Mouse (Mus musculus) testis, adult 2 months (tissue): ENCODE data around the gene Xdh. TPM values are rescaled to one million over a fixed set of nuclear protein-coding genes. Genes with fewer than 3 reads are reported as not detected.
A peak's percentile ranks its signal among the peaks of the same experiment; 100 is the strongest.

Experiments
- H3K27ac ChIP-seq: fragments of 200-500 bp; 2 replicates; pipeline ENCODE4 v1.5.1; 2012; ENCODE audit warnings: low read depth, low read length; ENCODE audit not compliant: control insufficient read depth, insufficient read depth
- H3K27me3 ChIP-seq: fragments of 200-500 bp; 2 replicates; pipeline ENCODE4 v1.6.1; 2012; ENCODE audit warnings: mild to moderate bottlenecking, low read length, moderate library complexity; ENCODE audit not compliant: control insufficient read depth, insufficient read depth
- H3K36me3 ChIP-seq: fragments of 200-500 bp; 2 replicates; pipeline ENCODE4 v1.6.1; 2012; ENCODE audit warnings: mild to moderate bottlenecking, low read length; ENCODE audit not compliant: control insufficient read depth, insufficient read depth
- H3K4me1 ChIP-seq: fragments of 200-500 bp; 2 replicates; pipeline ENCODE4 v1.6.1; 2012; ENCODE audit warnings: low read length; ENCODE audit not compliant: control insufficient read depth, insufficient read depth
- H3K4me3 ChIP-seq: fragments of 200-500 bp; 2 replicates; pipeline ENCODE4 v1.5.1; 2012; ENCODE audit warnings: low read depth, mild to moderate bottlenecking, low read length, moderate library complexity, mixed read lengths; ENCODE audit not compliant: control insufficient read depth
- CTCF ChIP-seq: fragments of 200-500 bp; IDR thresholded peaks from 2 replicates; pipeline ENCODE4 v1.5.1; 2012; ENCODE audit warnings: low read depth, mild to moderate bottlenecking, inconsistent platforms, low read length, moderate library complexity; ENCODE audit not compliant: control insufficient read depth, insufficient read depth, insufficient replicate concordance
- POLR2A ChIP-seq: fragments of 200-500 bp; IDR thresholded peaks from 2 replicates; pipeline ENCODE4 v1.6.1; 2012; ENCODE audit warnings: low read depth, mild to moderate bottlenecking, inconsistent platforms, low read length, moderate library complexity; ENCODE audit not compliant: control insufficient read depth
- polyA plus RNA-seq: library from polyadenylated mRNA; depleted of rRNA; stranded (reverse); fragments of >200 nt; gene quantifications from 2 replicates; pipeline ENCODE4 v1.2.3, GENCODE M21; 2012

Gene Xdh
- polyA plus RNA-seq, 1 experiment: 3.3 TPM

DNA sequence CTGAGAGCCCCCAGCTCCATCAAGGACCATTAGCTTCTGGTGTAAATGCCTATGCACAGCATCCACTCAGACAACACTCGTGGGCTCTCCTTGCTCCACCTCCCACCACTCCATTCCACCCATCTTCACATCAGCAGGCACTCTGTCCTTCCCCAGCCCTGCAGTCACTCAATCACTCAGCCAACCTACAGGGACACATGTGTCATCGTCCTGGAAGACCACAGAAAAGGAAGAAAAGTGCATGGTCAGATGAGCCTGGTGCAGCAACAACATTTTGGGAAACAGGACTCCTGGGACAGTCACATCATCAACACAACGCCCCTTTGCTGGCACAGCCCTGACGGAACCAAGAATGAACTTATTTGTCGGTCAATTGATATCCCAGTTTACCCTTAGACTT, 974 bp upstream of the Xdh start:
- Histone ChIP-seq H3K4me3 (no peak overlapping the region), H3K27me3 (no peaks in the 10 kb centered on the region), H3K36me3 (no peaks in the 10 kb centered on the region), H3K4me1 (no peaks in the 10 kb centered on the region), H3K27ac (no peak overlapping the region)
- no peak for TF ChIP-seq POLR2A

GRCm38 (mm10) chr17:73949498-73949897, 498 bp downstream of the Xdh start:
- Histone ChIP-seq H3K4me3 (peak overlapping the region; percentile 51), H3K27ac (peak overlapping the region; percentile 45; the same call in 1 of the 2 replicates), H3K4me1 (no peaks in the 10 kb centered on the region), H3K27me3 (no peaks in the 10 kb centered on the region), H3K36me3 (no peaks in the 10 kb centered on the region)
- TF ChIP-seq CTCF (no peak), POLR2A (no peak)

DNA sequence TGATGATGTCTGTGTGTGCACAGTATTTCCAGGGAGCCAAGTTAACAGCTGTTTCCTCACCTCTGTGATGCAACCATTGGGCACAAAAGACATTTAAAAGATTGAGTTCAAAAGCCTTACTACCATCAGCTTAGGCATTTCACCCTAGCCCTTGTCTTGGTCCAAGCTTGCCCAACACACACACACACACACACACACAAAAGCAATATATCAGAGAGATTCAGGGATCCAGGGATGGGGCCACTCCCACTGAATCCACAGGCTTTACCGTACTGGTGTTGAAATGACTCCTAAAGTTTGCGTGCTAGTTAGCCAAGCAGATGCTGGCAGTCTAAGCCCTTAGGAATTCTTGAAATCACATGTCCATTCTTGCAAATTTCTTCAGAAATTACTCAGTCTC, 1.2 kb downstream of the Xdh start:
- H3K4me1 ChIP-seq: no peaks in the 10 kb centered on the region
- H3K27me3 ChIP-seq: no peaks in the 10 kb centered on the region
- H3K27ac ChIP-seq: peak overlapping the region; percentile 50
- no peak overlapping the region; the same call in 1 of the 2 replicates for H3K4me3 ChIP-seq
- H3K36me3 ChIP-seq: no peaks in the 10 kb centered on the region
- TF ChIP-seq CTCF (no peak), POLR2A (no peak)

GRCm38 (mm10) chr17:73948039-73948438, 2.0 kb downstream of the Xdh start:
- peak overlapping the region; percentile 51 for H3K27ac ChIP-seq
- TF ChIP-seq POLR2A: no peak
- no peak for TF ChIP-seq CTCF
- H3K4me1 ChIP-seq: no peaks in the 10 kb centered on the region
- no peak overlapping the region for H3K4me3 ChIP-seq
- H3K27me3 ChIP-seq: no peaks in the 10 kb centered on the region
- no peaks in the 10 kb centered on the region for H3K36me3 ChIP-seq

DNA sequence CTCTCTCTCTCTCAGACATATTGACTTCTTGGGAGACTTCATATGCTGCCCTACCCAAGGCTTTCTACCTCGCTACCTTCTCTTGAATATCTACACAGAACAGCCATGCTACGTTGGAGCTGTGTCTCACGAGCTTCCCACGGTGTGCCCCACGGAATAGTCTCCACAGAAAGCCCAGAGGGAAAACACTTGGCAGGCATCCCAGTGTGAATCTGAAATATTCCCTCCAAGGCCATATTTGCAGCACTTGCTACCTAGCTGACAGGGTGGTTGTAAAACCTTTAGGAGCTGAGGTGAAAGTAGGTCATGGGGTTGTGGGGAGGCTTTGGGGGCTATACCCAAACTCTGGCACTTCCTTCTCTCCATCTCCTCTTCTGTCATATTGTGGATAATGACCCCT, 3.1 kb downstream of the Xdh start:
- TF ChIP-seq CTCF (no peak), POLR2A (no peak)
- H3K36me3 ChIP-seq: no peaks in the 10 kb centered on the region
- H3K27me3 ChIP-seq: no peaks in the 10 kb centered on the region
- no peaks in the 10 kb centered on the region for H3K4me1 ChIP-seq
- H3K4me3 ChIP-seq: no peak overlapping the region
- no peak overlapping the region for H3K27ac ChIP-seq

DNA sequence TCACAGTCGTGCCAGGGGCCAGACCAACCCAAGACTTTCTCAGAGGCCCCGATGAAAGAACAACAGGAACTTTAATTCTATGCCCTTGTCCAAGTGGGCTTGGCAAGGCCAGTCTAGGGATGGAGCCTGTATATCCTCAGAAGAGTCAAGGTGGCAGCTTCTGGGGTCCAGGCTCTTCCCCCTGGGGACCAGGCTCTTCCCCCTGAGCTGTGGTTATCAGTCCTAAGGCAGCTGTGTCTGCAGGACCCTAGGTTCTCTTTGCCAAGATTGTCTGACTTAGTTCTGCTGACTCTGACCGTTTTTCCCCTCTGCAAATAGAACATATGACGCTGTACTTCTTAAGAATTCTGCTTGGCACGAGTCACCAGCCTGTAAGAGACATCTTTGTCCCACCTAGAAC, 5.3 kb downstream of the Xdh start:
- H3K27ac ChIP-seq: no peak overlapping the region
- no peaks in the 10 kb centered on the region for H3K27me3 ChIP-seq
- no peaks in the 10 kb centered on the region for H3K36me3 ChIP-seq
- H3K4me1 ChIP-seq: no peaks in the 10 kb centered on the region
- TF ChIP-seq CTCF (no peak), POLR2A (no peak)
- no peak overlapping the region for H3K4me3 ChIP-seq

- Histone ChIP-seq H3K27ac (no peak overlapping the region; the same call in 1 of the 2 replicates), H3K4me1 (no peaks in the 10 kb centered on the region), H3K36me3 (no peaks in the 10 kb centered on the region), H3K4me3 (no peak overlapping the region), H3K27me3 (no peaks in the 10 kb centered on the region)
- TF ChIP-seq POLR2A: no peak
- no peak for TF ChIP-seq CTCF
These were observed 7.6 kb downstream of the Xdh start for GRCm38 (mm10) chr17:73942268-73942962.

DNA sequence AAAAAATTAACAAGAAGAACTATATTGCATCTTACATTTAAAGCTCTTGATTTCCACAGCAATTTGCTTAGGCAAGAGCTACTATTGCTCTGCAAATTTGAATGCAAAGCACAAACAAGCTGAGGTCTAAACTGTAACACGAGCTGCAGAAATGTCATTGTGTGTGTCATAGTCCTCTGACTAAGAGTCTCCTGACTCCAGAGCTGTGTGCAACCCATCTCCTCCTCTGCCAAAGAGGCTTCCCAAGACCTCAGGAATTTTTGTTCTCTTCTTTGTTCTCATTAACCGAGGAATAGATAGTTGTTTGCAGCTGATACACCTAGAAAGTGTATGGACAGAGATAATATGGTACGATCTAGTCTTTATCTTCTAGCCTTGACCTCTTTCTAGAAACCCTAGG, 8.2 kb downstream of the Xdh start:
- TF ChIP-seq CTCF (no peak), POLR2A (no peak)
- no peak overlapping the region for H3K27ac ChIP-seq
- H3K36me3 ChIP-seq: no peaks in the 10 kb centered on the region
- no peak overlapping the region for H3K4me3 ChIP-seq
- H3K4me1 ChIP-seq: no peaks in the 10 kb centered on the region
- no peaks in the 10 kb centered on the region for H3K27me3 ChIP-seq

DNA sequence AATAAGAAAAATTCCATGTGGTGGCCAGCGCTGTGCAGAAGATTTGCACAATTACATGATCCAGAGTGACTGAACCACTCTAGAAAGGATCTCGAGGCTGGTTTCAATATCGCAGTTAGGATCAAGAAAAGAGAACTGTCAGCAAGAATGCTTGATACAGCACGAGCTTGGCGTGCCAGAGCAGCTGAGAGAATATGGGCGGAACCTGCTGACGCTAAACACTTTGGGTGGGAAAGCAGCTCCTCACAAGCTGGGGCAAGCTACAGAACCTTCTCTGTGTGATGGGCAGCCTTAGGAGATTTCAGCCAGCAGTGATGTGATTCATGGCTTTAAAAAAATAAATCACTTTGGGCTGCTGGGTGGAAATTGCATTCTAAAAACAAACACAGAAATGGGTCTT, 12.9 kb downstream of the Xdh start:
- Histone ChIP-seq H3K4me1 (no peaks in the 10 kb centered on the region), H3K27me3 (no peaks in the 10 kb centered on the region), H3K27ac (no peak overlapping the region), H3K4me3 (no peak overlapping the region), H3K36me3 (no peaks in the 10 kb centered on the region)
- TF ChIP-seq CTCF: no peak
- no peak for TF ChIP-seq POLR2A
